Mouse (Mus musculus) cerebellum, postnatal 10 days (tissue): Measurements from ENCODE around the gene Bmp2k.

Experiments used
- DNase-seq, 2 experiments: peaks; one replicate each; pipeline ENCODE4 v3.0.0; 2021; ENCODE audit warnings: mixed read lengths in 2 of 2

Bmp2k gene

DNA sequence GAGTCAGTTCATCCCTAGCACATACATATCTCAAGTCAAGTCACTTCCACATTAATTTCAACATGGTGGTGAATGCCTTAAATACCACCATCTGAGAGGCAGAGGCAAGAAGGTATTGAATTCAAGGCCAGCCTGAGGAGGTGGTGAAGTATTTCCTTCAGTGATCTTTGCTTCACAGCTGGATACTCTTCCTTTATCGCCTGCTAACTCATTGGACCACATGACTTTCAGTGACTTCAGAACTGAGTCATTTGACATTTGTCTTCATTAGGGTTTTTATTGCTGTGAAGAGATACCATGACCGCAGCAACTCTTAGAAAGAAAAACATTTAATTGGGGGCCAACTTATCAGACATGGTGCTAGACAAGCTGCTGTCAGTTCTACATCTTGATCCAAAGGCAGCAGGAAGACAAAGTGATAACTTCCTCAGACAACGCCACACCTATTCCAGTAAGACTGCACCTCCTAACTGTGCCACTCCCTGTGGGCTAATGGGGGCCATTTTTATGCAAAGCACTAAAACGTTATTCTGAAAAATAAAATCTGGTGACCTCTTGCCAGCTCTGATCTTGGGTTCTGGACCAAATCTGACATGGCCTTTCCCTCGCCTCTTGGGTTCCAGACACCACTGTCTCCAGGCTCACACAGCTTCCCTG lies 24.9 kb upstream of the Bmp2k start:
- no peak for DNase-seq

- DNase-seq: no peak
Observed at GRCm38 (mm10) chr5:96973714-96974113, 23.8 kb upstream of the Bmp2k start.

DNA sequence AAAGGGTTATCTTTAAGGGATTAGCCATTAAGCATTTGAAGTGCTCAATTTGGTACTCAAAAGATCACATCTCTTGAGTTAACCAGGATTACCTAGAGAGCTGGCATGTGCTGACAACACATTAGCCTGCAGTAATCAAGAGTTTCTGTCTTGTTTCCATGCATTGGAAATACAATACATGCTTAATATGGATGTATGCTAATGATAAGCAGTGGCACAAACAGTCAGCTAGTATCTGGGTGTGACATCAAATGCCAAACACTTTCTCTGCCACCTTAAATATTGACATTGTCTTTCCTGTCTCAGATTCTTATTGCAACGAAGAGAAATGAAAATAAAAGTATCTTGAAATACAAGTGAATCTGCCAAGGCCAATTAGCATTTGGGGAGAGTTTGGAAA lies 22.8 kb upstream of the Bmp2k start:
- no peak for DNase-seq

DNA sequence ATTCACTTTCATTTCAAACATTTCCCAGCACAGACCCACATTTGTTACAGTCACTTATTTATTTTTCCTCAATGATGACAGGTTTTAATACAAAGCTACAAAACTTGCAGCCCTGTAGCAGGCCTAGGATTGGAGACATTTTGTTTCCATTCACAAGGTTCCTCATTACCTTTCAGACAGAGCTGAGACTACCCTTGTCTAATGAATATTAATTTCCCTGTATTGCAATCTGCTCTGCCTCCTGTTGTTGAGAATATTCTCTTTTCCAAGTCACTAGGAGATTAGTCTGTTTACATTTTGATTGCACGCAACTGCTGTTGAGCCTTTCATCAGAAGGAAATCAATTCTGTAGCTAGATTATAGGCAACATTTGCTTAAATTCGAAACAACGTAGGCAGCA lies 22.4 kb upstream of the Bmp2k start:
- DNase-seq: no peak

GRCm38 (mm10) chr5:96976150-96976549 lies 21.3 kb upstream of the Bmp2k start:
- no peak for DNase-seq

- DNase-seq: peak; percentile 28 to 44
Observed at GRCm38 (mm10) chr5:96979296-96980007, 18.0 kb upstream of the Bmp2k start.

DNA sequence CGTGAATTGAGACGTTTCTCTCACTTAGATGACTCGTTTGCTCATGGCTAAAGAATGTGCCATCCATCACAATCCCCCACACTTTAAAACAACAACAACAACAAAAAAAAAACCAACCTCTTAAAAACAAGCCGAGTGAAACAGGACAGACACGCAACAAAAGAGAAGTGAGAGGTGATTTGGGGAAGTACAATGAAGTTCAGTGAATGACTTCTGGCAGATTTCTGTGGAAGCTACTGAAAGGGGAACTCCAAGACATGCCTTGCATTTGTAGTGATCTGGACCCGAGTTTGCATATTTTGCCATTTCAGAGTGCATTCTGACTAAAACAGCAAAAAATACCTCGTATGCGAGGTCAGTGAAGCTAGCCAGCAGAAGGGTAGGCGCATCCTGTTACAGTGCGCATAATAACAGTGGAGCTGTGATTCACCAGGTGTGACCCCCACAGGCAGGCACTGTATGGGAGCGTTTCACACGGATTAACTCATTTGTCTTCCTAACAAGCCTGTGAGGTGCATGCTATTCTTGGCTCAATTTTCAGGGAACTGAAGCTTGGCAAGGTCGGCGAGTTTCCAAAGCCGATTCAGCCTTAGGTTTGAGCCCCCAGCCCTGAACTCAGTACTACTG lies 17.4 kb upstream of the Bmp2k start:
- peak; percentile 29 to 60 for DNase-seq

DNA sequence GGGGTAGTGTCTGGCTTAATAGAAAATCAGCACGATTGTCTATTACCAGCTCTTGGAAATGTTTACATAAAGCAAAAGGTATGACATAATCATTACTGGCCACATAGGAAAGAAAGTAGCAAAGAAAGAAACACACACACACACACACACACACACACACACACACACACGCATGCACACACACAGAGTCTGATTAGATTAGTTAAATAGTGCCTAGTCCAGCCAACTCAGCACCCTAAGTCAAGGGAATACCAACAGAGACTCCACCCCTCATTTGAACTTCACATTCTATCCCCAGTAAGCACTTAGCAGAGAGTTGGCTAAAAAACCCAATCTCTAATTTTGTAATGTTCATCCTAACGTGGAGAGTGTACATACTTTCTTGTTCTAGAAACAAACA lies 15.5 kb upstream of the Bmp2k start:
- DNase-seq: no peak

DNA sequence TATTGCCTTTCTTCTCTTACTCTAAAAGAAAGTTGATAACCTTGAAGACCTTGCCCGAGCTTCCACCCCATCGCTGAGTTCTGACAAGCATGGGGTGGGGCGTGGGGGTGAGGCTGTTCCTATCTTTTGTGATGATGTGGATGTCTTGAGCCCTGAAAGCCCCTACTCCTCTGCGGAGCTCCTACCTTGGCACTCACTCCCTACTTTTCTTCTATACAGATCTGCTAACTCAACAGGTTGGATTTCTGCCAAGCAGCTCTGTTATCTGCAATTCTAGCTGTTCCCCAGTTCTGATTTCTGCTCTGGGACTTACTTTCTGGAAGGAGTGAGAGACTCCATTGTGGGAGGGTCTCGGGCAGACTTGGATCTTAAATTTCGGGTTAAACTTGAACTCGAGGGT lies 14.3 kb upstream of the Bmp2k start:
- DNase-seq: peak in 1 of 2 experiments; percentile 40

GRCm38 (mm10) chr5:96986850-96987249 lies 10.6 kb upstream of the Bmp2k start:
- no peak for DNase-seq

DNA sequence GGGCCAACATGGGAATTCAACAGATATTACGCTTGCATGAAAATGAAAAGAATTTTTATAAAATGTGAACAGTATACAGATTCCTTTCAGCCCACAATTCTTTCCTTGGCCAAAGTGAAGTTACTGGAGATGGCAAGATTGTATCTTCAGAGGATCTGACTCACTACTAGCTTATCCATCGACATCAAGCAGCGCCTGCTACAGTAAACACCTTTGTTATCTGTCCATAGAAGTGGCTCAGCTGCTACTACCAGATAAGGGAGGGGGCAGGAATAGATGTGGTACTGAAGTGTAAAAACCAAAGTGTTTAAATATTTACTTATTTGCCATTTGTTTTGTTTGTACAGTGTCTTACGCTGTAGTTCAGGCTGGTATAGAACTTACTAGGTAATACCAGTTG lies 8.6 kb upstream of the Bmp2k start:
- DNase-seq: no peak

DNA sequence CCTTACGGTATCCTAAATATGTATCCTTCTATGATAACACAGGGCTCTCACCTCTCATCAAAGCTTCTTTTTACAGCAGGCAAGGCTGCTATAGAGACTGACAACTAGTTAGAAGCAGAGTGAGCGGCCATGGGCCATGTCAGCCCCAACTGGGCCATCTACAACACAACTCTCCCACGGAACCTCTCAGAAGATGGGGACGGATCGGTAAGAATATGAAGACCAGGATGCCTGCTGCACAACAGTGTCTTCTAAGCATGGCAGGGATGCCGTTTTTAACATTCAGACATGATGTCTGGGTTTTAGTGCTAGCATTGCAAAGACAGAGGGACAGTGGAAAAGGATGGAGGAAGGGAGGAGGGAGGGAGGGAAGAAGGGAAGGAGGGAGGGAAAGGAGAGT lies 6.3 kb upstream of the Bmp2k start:
- no peak for DNase-seq

- no peak for DNase-seq
Observed at GRCm38 (mm10) chr5:96992651-96993050, 4.8 kb upstream of the Bmp2k start.

- no peak for DNase-seq
Observed at GRCm38 (mm10) chr5:96993057-96993456, 4.4 kb upstream of the Bmp2k start.

DNA sequence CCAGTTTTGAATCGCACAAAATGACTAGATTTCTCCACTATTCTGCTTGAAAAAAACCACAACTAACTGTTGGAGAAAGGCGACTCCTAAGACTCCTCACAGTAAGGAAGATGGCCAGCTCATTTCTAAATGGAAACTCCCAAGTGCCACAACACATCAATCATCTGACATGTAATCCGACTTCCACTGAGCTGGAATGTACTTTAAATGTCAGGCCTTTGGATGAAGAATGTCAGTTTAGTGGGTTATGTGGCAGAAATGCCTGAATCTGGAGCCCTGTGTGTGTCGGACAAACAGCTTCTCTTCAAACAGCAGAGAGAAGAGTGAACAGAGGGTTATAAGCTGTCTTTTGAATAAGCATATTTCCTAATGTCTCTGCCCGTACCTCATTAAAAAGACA lies 1.7 kb upstream of the Bmp2k start:
- DNase-seq: no peak

- peak; percentile 33 to 35 for DNase-seq
Observed at GRCm38 (mm10) chr5:96996401-96997309, 834 bp upstream of the Bmp2k start.

DNA sequence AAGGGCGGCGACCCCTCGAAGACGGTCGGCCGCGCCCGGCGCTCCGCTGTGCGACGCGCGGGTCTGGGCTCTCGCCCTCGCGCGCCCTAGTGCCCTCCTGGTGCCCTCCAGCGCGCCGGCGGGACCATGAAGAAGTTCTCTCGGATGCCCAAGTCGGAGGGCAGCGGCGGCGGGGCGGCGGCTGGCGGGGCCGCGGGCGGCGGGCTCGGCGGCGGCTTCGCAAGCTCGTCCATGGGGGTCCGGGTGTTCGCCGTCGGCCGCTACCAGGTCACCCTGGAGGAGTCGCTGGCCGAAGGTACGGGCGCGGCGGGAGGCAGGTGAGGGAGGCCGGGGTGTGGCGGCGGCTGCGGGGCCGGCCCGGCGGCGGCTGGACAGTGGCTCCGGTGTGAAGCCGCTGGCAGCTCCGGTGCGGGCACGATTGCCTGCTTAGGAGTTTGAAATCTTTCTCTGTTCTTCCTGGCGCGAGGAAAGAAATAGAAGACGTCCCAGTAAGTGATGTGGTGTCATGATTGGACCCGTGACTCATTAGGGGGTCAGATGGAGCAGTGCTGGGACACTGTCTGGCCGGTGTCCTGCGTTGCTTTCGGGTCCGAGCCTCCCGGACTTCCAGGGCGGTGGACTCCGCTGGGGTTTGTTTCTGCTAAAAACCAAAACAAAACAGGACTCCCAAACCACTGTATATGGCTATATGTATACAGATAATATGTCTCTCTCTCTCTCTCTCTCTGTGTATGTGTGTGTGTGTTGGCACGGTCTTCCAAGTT lies 495 bp downstream of the Bmp2k start:
- peak; percentile 64 to 66 for DNase-seq

- no peak for DNase-seq
Observed at GRCm38 (mm10) chr5:96998566-96998907, 1.0 kb downstream of the Bmp2k start.

DNA sequence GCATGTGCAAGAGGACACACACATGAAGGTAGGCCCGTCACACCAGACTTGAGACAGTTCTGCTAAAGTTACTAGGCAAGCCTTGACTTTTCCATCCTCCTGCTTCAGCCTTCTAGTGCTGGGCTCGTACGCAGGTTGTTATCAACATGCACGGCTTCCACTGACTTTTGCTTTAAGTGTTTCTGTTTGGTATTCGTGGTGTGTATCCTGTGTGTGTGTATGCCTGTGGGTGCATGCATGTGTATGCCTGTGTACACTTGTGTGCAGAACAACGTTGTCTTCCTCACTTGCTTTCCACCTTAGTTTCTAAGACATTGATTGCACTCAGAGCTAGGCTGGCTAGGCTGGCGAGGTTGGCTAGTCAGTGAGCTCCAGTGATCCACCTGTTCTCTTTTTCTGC lies 2.1 kb downstream of the Bmp2k start:
- DNase-seq: no peak

- no peak for DNase-seq
Observed at GRCm38 (mm10) chr5:97000524-97000923, 3.0 kb downstream of the Bmp2k start.

GRCm38 (mm10) chr5:97001153-97001552 lies 3.7 kb downstream of the Bmp2k start:
- no peak for DNase-seq

- no peak for DNase-seq
Observed at GRCm38 (mm10) chr5:97001571-97001970, 4.1 kb downstream of the Bmp2k start.

DNA sequence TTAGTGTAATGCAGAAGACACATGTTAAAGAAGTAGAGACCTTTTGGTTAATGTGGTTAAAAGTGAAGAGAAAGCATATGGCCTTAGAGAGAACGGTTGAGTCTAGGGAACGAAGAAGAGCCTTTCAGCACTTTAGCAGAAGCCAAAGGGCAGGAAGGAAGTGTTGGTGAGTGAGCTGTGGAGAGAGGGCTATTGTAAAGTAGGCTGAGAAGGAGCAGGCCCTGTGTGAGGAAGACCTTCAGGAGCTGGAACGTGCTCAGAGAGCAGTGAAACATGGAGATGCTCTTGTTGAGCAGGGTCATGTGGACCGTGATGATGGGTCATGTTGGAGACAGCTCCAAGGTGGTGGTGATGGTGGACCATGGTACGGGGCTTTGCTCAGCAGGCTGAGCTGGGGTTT lies 4.8 kb downstream of the Bmp2k start:
- DNase-seq: no peak
